Mouse (Mus musculus) hindbrain, embryonic 12.5 days (tissue): ENCODE results near the gene Akr1c6. TPM values are rescaled to one million over a fixed set of nuclear protein-coding genes. Genes with fewer than 3 reads are reported as not detected.

Experiments
- ATAC-seq: fragments of 200-750 bp; cut with Nextera tagmentation; 2 replicates; pipeline ENCODE4 v1.8.0; 2017; ENCODE audit warnings: moderate TSS enrichment; ENCODE audit not compliant: low FRiP score
- H3K27ac ChIP-seq: fragments of 300-500 bp; sonication (generic); 2 replicates; pipeline ENCODE4 v1.5.1; 2016; ENCODE audit warnings: mild to moderate bottlenecking
- H3K27me3 ChIP-seq: fragments of 300-500 bp; sonication (generic); 2 replicates; pipeline ENCODE4 v1.6.1; 2016; ENCODE audit warnings: mild to moderate bottlenecking
- H3K36me3 ChIP-seq: fragments of 300-500 bp; sonication (generic); 2 replicates; pipeline ENCODE4 v1.6.1; 2016; ENCODE audit warnings: mild to moderate bottlenecking
- H3K4me1 ChIP-seq: fragments of 300-500 bp; sonication (generic); 2 replicates; pipeline ENCODE4 v1.6.1; 2016
- H3K4me2 ChIP-seq: fragments of 300-500 bp; sonication (generic); replicated peaks from 2 replicates; pipeline ENCODE4 v1.6.1; 2016; ENCODE audit warnings: mild to moderate bottlenecking
- H3K4me3 ChIP-seq: fragments of 300-500 bp; sonication (generic); 2 replicates; pipeline ENCODE4 v1.5.1; 2016; ENCODE audit warnings: mild to moderate bottlenecking
- H3K9ac ChIP-seq: fragments of 300-500 bp; sonication (generic); 2 replicates; pipeline ENCODE4 v1.6.1; 2016; ENCODE audit warnings: mild to moderate bottlenecking, moderate library complexity
- H3K9me3 ChIP-seq: fragments of 300-500 bp; sonication (generic); replicated peaks from 2 replicates; pipeline ENCODE4 v1.6.1; 2016; ENCODE audit warnings: mild to moderate bottlenecking
- WGBS: fragments of 180-500 bp; shearing (Covaris S2); methylation state at CpG from one replicate; pipeline ENCODE4 v1.1.7; 2016; 5-methylcytosine and 5-hydroxymethylcytosine counted together
- polyA plus RNA-seq: library from polyadenylated mRNA; unstranded; fragments of >200 nt; fragmentation: Nextera tagmentation; extraction: Ambion mirVana; gene quantifications from 2 replicates; pipeline ENCODE4 v1.2.1, GENCODE M21; 2016

The Akr1c6 gene
- polyA plus RNA-seq, 1 experiment from 2014 or later: not detected

DNA sequence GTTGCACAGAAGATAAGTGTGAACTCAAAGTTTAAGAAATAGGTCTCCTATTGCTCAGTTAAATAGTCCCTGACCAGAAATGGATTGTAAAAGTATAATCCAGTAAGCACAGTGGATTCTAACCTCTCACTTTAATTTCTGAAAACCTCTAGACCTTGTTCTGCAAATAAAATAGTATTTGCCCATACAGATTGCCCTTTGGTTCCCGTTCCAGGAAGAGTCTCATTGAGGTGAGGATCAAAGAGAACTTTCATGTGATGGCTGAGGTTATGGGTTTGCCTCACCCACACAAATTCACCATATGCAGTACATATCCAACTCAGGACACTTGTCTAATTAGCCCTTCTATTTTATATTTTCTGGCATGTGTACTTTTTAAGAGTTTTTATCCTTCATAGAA is 33.8 kb downstream of the Akr1c6 start:
- no peak for ATAC-seq

More for the DNA sequence above, 33.8 kb downstream of the Akr1c6 start:
- Histone ChIP-seq H3K27ac (no peak overlapping the region), H3K36me3 (no peaks in the 10 kb centered on the region), H3K4me1 (no peaks in the 10 kb centered on the region), H3K4me2 (no peak overlapping the region), H3K27me3 (no peaks in the 10 kb centered on the region), H3K9me3 (no peaks in the 10 kb centered on the region), H3K4me3 (no peak overlapping the region), H3K9ac (no peak overlapping the region)
- WGBS: 90% methylated on average over 1 of the region's 1 CpGs

Other genes starting within 250 kb of the Akr1c6 start
- gene Akr1c13, start 243.2 kb upstream of the Akr1c6 start, polyA plus RNA-seq: 2.0 and 2.1 TPM in 2 replicates
- gene Akr1c19, start 205.6 kb upstream of the Akr1c6 start, polyA plus RNA-seq: 1.3 and 2.2 TPM in 2 replicates
- gene Akr1c12, start 154.9 kb upstream of the Akr1c6 start, polyA plus RNA-seq: 0.25 TPM in 1 of 2 replicates, not detected in the other
- gene Akr1c20, start 89.0 kb downstream of the Akr1c6 start, polyA plus RNA-seq: not detected in 2 replicates
- gene Akr1c21, start 139.8 kb downstream of the Akr1c6 start, polyA plus RNA-seq: not detected in 2 replicates
- 42.5 and 54.9 TPM in 2 replicates for gene Akr1e1, start 174.9 kb downstream of the Akr1c6 start, polyA plus RNA-seq